Mouse (Mus musculus) forebrain, postnatal 0 days (tissue): ENCODE results near the gene March10. TPM values are rescaled to one million over a fixed set of nuclear protein-coding genes. Genes with fewer than 3 reads are reported as not detected.

Experiments
- ATAC-seq: fragments of 200-750 bp; cut with Nextera tagmentation; 2 replicates; pipeline ENCODE4 v1.8.0; 2017; ENCODE audit warnings: mild to moderate bottlenecking, moderate library complexity
- DNase-seq: peaks from one replicate; pipeline ENCODE4 v3.0.0-alpha.2; 2015
- H3K27ac ChIP-seq: fragments of 300-500 bp; sonication (generic); 2 replicates; pipeline ENCODE4 v1.5.1; 2014; ENCODE audit warnings: low read depth, mild to moderate bottlenecking, antibody characterized with exemption, low read length, moderate library complexity, mixed read lengths
- H3K27me3 ChIP-seq: fragments of 300-500 bp; sonication (generic); 2 replicates; pipeline ENCODE4 v1.6.1; 2014; ENCODE audit warnings: mild to moderate bottlenecking, low read length, mixed read lengths; ENCODE audit not compliant: insufficient read depth
- H3K36me3 ChIP-seq: fragments of 300-500 bp; sonication (generic); 2 replicates; pipeline ENCODE4 v1.6.1; 2014; ENCODE audit warnings: mild to moderate bottlenecking, moderate library complexity; ENCODE audit not compliant: insufficient read depth
- H3K4me1 ChIP-seq: fragments of 300-500 bp; sonication (generic); 2 replicates; pipeline ENCODE4 v1.6.1; 2014; ENCODE audit warnings: antibody characterized with exemption; ENCODE audit not compliant: insufficient read depth
- H3K4me2 ChIP-seq: fragments of 300-500 bp; sonication (generic); 2 replicates; pipeline ENCODE4 v1.6.1; 2014; ENCODE audit warnings: low read depth, mild to moderate bottlenecking, moderate library complexity
- H3K4me3 ChIP-seq: fragments of 300-500 bp; sonication (generic); 2 replicates; pipeline ENCODE4 v1.5.1; 2014; ENCODE audit warnings: low read depth, low read length, mixed read lengths
- H3K9ac ChIP-seq: fragments of 300-500 bp; sonication (generic); 2 replicates; pipeline ENCODE4 v1.6.1; 2014; ENCODE audit warnings: mild to moderate bottlenecking
- H3K9me3 ChIP-seq: fragments of 300-500 bp; sonication (generic); 2 replicates; pipeline ENCODE4 v1.6.1; 2016; ENCODE audit warnings: low read length
- CTCF ChIP-seq: sonication (generic); IDR thresholded peaks from 2 replicates; pipeline ENCODE4 v1.5.1; 2016; ENCODE audit warnings: antibody characterized with exemption, control low read depth, low read depth
- WGBS: fragments of 180-500 bp; shearing (Covaris S2); extraction: QIAGEN DNeasy Blood & Tissue Kit; methylation state at CpG from one replicate; pipeline ENCODE4 v1.1.7; 2014; 5-methylcytosine and 5-hydroxymethylcytosine counted together
- polyA plus RNA-seq: library from polyadenylated mRNA; unstranded; fragments of >200 nt; fragmentation: Nextera tagmentation; extraction: Ambion mirVana; gene quantifications from 2 replicates; pipeline ENCODE4 v1.2.1, GENCODE M21; 2015
- total RNA-seq: library from RNA; depleted of rRNA; stranded (reverse); fragments of >200 nt; gene quantifications from 2 replicates; pipeline ENCODE4 v1.2.3, GENCODE M21; 2014; rRNA removed

The March10 gene
- total and polyA plus RNA-seq, 2 experiments from 2014 or later, result 0.38 to 0.58 TPM

- no peak for DNase-seq
- TF ChIP-seq CTCF, result no peak
- H3K4me1 ChIP-seq, result peaks cover 5% of the 10 kb centered on the region
Measured at GRCm38 (mm10) chr11:105315296-105315695, 141.2 kb downstream of the March10 start.

GRCm38 (mm10) chr11:105313633-105314014 is 142.9 kb downstream of the March10 start:
- Histone ChIP-seq H3K4me3 (no peak overlapping the region), H3K9ac (no peak overlapping the region), H3K27me3 (no peaks in the 10 kb centered on the region), H3K9me3 (no peaks in the 10 kb centered on the region), H3K4me1 (peaks cover 5% of the 10 kb centered on the region), H3K4me2 (no peak overlapping the region), H3K36me3 (no peaks in the 10 kb centered on the region), H3K27ac (peak overlapping the region; percentile 66)
- DNase-seq (peak; percentile 26), ATAC-seq (peak; percentile 60)
- no peak for TF ChIP-seq CTCF
- 41% methylated on average over 8 of the region's 8 CpGs for WGBS

More at GRCm38 (mm10) chr11:105315296-105315695, 141.2 kb downstream of the March10 start:
- WGBS, result 69% methylated on average over 8 of the region's 8 CpGs
- Histone ChIP-seq H3K4me2 (no peak overlapping the region), H3K9me3 (no peaks in the 10 kb centered on the region), H3K9ac (no peak overlapping the region), H3K36me3 (no peaks in the 10 kb centered on the region), H3K27me3 (no peaks in the 10 kb centered on the region), H3K27ac (no peak overlapping the region), H3K4me3 (no peak overlapping the region)
- no peak for ATAC-seq

- peak overlapping the region; percentile 66; the same call in 1 of the 2 replicates for H3K27ac ChIP-seq
- 49% methylated on average over 10 of the region's 10 CpGs for WGBS
- H3K4me1 ChIP-seq, result peaks cover 5% of the 10 kb centered on the region
- ATAC-seq, result peak; percentile 18; the same call in 1 of the 2 replicates
- no peak overlapping the region for H3K4me3 ChIP-seq
- no peak overlapping the region for H3K4me2 ChIP-seq
- no peak overlapping the region for H3K9ac ChIP-seq
- no peaks in the 10 kb centered on the region for H3K9me3 ChIP-seq
- no peaks in the 10 kb centered on the region for H3K36me3 ChIP-seq
- TF ChIP-seq CTCF, result no peak
- H3K27me3 ChIP-seq, result no peaks in the 10 kb centered on the region
- no peak for DNase-seq
Measured at GRCm38 (mm10) chr11:105312972-105313632, 143.4 kb downstream of the March10 start.

GRCm38 (mm10) chr11:105312311-105312942 is 144.1 kb downstream of the March10 start:
- H3K36me3 ChIP-seq, result no peaks in the 10 kb centered on the region
- H3K4me3 ChIP-seq, result no peak overlapping the region
- no peak for TF ChIP-seq CTCF
- H3K9me3 ChIP-seq, result no peaks in the 10 kb centered on the region
- no peak overlapping the region for H3K27ac ChIP-seq
- H3K4me1 ChIP-seq, result peaks cover 5% of the 10 kb centered on the region
- 63% methylated on average over 12 of the region's 12 CpGs for WGBS
- H3K9ac ChIP-seq, result no peak overlapping the region
- no peak; the same call in 1 of the 2 replicates for ATAC-seq
- no peak for DNase-seq
- no peak overlapping the region for H3K4me2 ChIP-seq
- no peaks in the 10 kb centered on the region for H3K27me3 ChIP-seq

- Histone ChIP-seq H3K27me3 (no peaks in the 10 kb centered on the region), H3K9ac (no peak overlapping the region), H3K4me3 (no peak overlapping the region), H3K36me3 (no peaks in the 10 kb centered on the region), H3K4me2 (no peak overlapping the region), H3K27ac (no peak overlapping the region), H3K9me3 (no peaks in the 10 kb centered on the region), H3K4me1 (peaks cover 5% of the 10 kb centered on the region)
- DNase-seq (no peak), ATAC-seq (no peak)
- WGBS, result 87% methylated on average over 24 of the region's 24 CpGs
- no peak for TF ChIP-seq CTCF
Measured at GRCm38 (mm10) chr11:105311291-105311975, 145.1 kb downstream of the March10 start.

Other genes starting within 250 kb of the March10 start
- gene Mrc2, start 164.1 kb downstream of the March10 start, total RNA-seq, result 8.2 and 13.2 TPM in 2 replicates
- gene Mrc2, start 164.1 kb downstream of the March10 start, polyA plus RNA-seq, result 2.3 and 2.4 TPM in 2 replicates
- 102 and 144 TPM in 2 replicates for gene Tanc2, start 133.3 kb upstream of the March10 start, total RNA-seq
- 16.2 and 35.3 TPM in 2 replicates for gene Tanc2, start 133.3 kb upstream of the March10 start, polyA plus RNA-seq